Mouse (Mus musculus) spleen, postnatal 4 days (tissue): Measurements from ENCODE around the gene Car7.
A peak's percentile ranks its signal among the peaks of the same experiment; 100 is the strongest.
"Not testable (repeated sequence)": the region's sequence is repeated elsewhere in the genome, so short reads cannot be mapped to it uniquely, and the experiment has no call there.

Experiments
- DNase-seq, 2 experiments: peaks; one replicate each; pipeline ENCODE4 v3.0.0; 2022; ENCODE audit warnings: low spot score in 2 of 2

Gene Car7

DNA sequence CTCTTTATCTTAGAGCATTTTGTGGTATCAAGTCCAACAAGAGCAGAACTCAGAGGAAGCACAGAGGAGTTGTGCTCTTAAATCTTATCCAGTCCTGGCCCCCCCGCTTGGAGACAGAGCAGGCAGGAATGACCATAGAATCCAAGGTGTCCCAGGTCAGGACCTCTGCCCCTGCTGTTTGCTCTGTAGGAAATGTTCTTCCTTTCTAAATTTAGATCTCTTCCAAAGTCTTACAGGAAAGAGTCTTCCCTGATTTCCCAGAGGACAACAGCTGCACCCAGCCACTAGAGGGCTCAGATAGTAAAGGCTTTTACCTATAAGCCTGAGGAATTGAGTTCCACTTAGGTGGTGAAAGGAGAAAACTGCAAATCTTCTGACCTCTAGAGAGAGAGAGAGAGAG lies 35.1 kb downstream of the Car7 start:
- no peak for DNase-seq

DNA sequence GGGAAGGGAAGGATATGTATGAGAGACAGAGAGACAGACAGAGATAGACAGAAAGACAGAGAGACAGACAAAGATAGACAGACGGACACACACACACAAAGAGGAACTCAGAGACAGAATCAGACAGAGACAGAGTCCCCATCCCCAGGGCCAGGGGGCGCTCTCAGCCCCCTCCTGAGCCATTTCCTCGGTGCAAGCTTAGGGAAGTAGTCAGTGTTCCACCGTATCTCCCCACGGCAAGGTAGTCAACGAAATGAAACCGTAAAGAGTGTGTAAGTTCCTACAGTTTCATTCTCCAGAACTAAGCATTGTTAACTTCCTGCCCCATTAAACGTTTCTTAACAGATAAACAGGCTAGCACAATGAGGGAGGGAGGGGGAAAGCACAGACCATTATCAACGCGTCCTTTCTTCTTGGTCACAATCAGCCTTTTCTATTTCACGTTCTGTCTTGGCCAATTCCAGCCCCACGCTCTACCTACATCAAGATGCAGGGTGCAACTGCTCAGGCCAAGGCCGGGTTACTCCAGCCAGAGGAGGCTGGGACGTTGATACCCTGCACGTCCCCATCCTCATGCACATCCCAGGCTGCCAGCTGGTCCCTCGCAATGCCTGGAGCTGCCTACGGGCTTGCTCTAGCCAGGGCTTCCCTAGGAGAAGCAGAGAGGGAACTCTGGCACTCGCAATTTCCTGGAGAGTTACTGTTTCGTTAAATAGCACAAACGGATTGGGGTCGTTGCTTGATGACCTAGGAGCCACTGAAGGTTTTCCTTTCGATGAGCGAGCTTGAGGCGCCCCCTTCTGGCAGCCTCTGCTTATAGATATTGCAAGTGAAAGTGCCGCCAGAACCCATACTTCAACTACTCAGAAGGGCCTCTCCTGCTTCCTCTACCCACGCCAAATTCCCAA lies 36.2 kb downstream of the Car7 start:
- DNase-seq = peak; percentile 77 to 91

DNA sequence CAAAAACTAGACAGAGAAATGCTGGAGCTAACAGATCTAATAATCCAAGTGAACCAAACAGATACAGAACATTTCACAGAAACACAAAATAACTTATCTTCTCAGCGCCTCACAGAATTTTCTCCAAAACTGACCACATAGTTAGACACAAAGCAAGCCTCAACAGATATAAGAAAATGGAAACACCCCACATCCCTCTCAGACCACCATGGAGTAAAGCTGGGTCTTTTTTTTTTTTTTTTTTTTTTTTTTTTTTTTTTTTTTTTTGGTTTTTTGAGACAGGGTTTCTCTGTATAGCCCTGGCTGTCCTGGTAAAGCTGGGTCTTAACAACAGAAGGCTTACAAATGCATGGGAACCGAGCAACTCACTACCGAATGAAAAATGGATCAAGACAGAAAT lies 42.3 kb downstream of the Car7 start:
- no peak for DNase-seq

DNA sequence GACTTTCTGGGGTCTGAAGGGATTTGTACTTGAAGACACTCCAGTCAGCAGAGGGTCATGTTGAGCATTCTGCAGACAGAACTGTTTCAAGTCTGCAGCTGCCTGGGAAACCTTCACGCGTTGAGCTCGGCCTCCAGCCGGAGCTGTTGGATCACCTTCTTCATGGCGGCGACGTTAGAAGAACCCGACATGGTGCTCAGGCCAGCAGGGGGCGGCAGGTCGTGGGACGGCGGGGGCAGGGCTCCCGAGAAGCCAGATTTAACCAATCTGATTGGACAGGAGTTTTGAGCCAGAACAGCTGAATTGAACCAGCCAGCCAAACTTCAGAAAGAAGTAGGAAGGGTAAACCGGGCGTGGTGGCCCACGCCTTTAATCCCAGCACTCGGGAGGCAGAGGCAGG lies 43.1 kb downstream of the Car7 start:
- DNase-seq = not testable (repeated sequence)

DNA sequence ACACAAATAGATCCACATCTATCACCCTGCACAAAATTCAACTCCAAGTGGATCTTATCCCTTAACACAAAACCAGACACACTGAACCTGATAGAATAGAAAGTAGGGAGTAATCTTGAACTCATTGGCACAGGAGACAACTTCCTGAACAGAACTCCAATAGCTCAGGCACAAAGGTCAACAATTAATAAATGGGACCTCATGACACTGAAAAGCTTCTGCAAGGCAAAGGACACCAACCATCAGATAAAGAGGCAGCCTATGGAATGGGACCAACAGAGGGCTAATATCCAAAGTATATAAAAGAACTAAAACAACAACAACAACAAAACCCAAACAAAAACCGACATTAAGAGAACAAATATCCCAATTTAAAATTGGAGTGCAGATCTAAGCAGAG lies 50.0 kb downstream of the Car7 start:
- DNase-seq = no peak

DNA sequence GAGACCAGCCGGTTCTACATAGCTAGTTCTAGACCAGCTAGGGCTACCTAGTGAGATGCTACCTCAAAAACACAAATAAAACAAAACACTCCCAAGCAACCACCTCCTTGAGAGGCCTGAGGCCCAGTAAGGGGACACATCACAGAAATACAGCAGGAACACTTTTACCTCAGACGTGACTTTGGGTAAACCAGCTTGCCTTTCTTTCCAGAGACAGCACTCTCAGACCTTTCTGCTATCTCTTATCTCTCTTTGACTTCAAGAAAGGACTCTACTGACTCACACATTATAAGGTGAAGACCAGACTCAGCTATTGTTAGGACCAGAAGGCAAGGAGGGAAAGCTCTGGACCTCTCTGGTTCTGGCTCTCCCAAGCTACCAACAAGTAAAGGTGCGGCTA lies 55.8 kb downstream of the Car7 start:
- DNase-seq = no peak

DNA sequence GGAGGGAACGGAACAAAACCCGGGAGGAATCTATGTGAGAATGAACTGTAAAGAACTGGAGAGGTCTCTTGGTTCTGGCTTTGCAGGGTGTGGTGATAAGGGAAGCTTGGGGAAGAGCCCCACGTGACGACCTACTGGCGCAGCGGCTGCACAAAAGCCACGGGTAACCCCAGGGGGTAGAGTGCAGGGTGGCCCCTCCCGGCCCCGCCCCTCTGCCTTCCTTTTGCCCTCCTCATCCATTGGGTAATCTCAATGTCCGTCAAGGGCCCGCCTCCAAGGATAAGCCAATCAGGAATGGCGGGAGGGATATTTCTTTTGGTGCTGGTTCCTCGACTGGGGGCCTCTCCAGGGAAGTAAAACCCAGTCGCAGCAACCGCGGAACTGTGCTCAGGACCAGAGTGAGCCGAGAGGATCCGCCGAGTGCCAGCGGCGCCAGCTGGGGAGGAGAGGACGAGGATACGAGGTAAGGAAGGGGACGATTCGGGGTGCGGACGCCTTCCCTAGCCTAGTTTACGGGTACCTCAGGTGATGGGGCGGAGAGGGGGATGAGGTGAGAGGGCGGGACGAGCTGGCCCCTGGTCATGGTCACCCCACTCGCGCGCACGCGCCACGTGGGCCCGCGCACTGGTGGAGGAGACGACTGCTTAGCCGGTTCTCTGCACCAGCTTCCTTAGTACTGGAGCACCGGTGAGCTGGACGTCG lies 56.8 kb downstream of the Car7 start, which contains the start of gene Pdp2:
Gene Pdp2 (plus strand): TSS at position 319 of the 702 bp plus-strand sequence.
- DNase-seq = peak; percentile 85 to 88

DNA sequence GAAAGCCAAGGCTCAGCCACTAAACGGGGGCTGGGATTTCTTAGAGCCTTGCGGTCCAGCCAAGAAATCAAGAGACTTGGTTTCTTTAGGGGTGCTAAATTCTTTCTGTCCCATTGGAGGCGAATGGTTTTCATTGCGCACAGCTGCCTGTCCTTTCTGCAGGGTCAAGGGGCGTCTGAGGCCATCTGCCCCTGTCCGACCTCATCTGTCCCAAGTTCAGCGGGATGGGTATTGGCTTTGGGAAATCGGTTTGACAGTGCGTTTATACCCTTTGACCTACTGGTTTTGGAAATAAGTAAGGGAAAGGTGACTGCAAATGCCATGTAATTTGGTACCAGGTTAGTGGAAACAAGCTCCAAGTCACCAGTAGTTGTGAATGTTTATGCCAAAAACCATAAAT lies 57.4 kb downstream of the Car7 start:
- DNase-seq = no peak

DNA sequence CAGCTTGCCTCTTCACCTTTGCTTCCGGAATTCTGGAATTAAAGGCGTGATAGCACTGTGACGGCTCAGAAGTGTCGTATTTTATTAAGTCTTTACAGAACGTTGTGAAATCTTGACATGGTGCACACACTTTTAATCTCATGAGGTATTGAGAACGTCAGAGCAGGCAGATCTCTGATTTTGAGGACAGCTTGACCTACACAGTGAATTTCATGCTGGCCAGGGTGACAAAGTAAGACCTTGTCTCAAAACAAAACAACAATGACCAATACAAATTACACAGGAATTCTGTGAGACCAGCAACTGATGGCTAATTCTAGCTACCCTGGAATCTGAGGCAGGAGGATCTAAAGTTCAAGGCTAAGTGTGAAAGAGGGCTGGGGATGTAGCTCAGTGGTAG lies 58.1 kb downstream of the Car7 start:
- no peak for DNase-seq

DNA sequence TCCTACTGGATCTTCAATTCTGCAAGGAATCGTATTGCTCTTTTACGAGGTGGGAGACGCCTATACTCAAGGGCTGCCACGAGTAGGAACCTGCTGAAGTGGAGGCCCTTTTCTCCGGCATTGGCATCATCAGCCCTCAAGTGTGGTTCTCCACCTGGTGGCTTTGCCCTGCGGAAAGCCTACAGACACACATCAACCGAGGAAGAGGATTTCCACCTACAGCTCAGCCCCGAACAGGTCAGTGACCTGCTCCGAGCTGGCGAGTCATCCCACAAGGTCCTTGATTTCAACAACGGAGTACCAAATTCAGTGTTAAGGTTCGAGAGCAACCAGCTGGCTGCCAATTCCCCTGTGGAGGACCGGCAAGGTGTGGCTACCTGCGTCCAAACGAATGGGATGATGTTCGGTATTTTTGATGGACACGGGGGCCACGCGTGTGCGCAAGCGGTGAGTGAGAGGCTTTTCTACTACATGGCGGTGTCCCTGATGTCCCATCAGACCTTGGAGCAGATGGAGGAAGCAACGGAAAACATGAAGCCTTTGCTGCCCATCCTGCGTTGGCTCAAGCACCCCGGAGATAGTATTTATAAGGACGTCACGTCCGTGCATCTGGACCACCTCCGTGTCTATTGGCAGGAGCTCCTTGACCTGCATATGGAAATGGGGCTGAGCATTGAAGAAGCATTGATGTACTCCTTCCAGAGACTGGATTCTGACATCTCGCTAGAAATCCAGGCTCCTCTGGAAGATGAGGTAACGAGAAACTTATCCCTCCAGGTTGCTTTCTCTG lies 59.2 kb downstream of the Car7 start:
- DNase-seq = no peak

DNA sequence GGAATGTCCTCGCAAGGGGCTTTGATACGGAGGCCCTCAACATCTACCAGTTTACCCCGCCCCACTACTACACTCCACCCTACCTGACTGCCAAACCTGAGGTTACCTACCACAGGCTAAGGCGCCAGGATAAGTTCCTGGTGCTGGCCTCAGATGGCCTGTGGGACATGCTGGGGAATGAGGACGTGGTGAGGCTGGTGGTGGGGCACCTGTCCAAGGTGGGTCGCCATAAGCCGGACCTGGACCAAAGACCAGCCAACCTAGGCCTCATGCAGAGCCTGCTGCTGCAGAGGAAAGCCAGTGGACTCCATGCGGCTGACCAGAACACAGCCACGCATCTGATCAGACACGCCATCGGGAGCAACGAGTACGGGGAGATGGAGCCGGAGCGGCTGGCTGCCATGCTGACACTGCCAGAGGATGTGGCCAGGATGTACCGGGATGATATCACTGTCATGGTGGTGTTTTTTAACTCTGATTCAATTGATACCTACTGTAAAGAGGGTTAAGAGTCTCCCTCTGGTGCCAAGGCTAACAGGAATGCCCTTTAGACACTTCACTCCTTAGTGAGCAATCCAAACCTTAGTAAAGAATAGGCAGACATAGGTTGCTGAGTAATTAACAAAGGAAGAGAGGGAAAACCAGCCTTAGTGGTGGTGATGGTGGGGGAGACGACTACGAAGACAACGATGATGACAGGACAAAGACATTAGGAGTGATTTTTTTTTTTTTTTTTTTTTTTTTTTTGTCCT lies 60.3 kb downstream of the Car7 start:
- DNase-seq = no peak

DNA sequence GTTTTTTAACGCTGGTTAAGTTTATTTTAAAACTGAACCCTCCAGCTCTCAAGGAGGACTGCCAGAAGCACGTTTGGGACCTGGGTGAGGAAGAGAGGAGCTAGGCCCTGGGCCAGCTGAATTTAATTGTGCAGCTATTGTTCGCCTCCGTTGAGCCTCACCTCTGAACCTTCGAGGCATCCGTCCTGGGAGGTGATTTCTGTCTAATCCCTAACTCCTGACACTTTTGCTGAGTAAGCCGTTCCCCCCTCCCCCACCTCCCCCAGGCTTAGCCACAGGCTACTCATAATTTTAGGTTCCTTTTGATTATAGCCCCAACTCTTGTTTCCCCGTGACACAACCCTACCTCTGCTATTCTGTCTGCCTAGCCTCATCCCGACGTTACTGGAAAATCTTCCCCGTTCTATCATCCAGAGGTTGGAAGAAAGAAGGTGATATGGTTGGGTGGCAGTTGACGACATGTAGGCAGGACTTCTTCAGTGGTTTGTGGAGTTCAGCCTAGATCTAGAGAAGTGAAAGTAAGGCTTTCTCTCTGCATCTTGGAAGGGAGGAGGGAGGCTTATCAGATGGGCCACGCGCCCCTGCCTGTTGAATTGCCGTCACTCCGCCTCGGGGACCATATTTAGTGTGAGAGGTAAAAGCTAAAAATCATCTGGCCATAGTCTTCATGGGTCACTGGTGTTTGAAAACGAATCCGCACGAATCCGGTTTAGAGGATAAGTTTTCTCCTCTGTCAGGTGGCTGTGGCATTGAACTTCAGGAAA lies 61.5 kb downstream of the Car7 start:
- no peak for DNase-seq

DNA sequence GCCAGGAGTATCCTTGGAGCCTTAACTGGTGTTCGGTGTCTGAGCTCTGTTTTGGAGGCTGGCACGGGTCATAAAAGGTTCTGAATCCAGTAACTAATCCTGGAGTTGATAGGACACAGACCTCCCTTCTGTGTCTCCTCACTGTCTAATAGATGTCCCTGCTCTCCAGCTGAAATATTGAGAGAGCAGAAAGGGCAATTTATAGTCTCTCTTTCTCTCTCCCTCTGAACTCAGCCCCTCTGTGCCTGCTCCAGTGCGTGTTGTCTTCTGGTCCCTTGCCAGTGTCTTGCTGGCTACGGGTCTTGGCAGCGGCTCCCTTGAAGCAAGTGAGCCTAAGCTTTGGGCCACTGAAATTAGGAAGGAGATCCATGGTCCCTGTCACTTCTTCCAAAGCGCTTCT lies 63.2 kb downstream of the Car7 start:
- no peak for DNase-seq

DNA sequence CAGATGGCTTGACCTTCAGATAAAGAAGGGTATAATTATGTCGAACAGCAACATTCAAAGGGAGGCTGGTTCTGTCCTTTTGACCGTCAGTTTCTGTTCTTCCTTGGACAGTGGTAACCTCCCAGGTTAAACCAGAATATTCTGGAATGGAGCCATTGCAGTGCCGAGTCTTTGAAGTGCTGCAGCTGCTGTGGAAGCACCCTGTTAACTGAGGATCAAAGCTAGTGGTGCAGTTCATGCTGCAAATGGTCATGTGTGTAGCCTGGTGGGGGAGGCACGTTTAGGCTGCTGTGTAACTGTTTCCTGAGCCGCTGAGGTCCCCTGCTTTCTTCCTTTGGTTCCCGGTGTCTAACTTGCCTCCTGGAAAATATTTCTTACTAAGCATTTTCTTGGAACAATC lies 64.0 kb downstream of the Car7 start:
- DNase-seq = no peak
